Mouse (Mus musculus) gonadal fat pad, adult 2 months (tissue): ENCODE measurements around the gene Iqcn. TPM values are rescaled to one million over a fixed set of nuclear protein-coding genes. Genes with fewer than 3 reads are reported as not detected.

Experiments
- DNase-seq: peaks from one replicate; pipeline ENCODE4 v3.0.0-alpha.2; 2012; ENCODE audit warnings: low read depth
- polyA plus RNA-seq: library from polyadenylated mRNA; depleted of rRNA; stranded (reverse); fragments of >200 nt; gene quantifications from 2 replicates; pipeline ENCODE4 v1.2.3, GENCODE M21; 2012

The Iqcn gene
- polyA plus RNA-seq, 1 experiment: 0.55 TPM

DNA sequence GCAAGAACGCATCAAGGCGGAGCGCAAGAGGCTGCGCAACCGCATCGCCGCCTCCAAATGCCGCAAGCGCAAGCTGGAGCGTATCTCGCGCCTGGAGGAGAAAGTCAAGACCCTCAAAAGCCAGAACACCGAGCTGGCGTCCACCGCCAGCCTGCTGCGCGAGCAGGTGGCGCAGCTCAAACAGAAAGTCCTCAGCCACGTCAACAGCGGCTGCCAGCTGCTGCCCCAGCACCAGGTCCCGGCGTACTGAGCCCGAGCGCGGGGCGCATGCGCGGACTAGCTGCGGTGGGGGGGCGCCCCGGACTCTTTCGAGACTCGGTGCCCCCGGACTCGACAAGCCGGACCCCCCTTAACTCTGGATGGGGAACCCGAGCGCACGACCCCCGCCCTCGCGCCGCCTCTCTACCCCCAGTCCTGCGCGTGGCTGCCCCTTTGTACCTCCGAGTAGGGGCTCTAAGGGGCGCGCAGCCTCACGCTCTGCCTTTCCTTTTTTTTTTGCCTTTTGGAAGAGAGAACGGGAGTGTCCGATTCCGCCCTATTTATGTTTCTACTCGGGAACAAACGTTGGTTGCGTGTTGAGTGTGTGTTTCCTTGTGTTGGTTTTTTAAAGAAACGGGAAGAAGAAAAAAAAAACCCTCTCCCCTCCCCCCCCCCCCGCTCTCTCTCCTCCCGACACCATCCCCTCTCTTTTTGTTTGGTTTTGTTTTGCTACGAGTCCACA is 3.3 kb upstream of the Iqcn start:
- no peak for DNase-seq

DNA sequence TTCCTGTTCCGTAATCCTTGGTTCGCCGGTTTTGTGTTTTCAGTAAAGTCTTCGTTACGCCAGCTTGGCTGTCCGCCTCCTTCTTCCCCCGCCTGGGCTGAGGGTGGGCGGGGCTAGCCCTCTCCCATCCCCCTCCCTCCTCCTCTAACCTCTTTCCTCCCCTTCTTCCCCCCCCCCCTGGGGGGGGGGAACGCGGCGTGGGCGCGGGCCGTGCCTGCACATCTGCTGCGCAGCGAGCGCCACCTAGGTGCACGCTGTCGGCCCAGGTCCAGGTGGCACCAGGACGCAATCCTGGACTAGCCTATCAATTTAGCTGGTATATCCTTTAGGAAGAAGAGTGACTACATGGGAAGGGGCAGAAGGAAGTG is 2.7 kb upstream of the Iqcn start:
- no peak for DNase-seq

DNA sequence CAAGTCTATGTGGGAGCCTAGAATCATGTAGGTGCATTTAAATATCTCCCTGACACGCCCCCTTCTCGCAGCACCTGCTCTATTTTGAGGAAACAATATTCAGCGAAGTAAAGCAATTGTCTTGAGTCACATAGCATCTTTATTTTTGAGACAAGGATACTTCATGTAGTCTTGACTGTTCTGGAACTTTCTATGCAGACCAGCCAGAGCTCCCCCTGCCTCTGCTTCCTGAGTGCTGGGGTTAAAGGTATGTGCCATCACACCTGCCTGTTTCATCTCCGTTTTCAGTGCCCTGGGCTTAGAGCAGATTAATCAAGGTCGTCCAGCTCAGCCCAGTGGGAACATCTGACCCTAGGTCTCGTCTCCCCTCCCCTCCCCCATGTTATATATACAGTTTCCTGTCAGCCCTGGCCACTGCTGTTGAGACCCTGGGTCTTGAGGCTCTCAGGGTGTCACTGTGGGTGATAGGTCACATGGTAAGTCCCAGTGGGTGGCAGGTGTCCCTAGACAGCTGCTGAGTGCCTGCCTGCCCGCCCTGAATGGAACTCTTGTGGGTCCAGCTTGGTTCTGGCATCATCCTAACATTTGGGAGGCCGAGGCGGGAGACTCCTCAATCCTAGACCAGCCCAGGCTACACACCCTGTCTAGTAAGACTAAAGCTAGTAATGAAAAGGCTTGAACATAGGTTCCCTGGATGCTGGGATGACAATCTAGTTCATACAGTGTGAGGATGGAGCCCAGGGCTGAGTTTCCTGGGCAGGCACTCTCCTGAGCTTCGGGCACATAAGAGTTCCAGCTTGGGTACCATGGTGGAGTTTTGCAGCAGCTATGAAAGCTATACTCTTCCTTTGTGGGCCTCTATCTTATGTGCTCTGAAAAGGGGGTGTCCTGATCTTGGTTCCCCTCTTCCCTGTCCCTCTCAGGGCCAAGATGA is 1.9 kb upstream of the Iqcn start:
- no peak for DNase-seq

DNA sequence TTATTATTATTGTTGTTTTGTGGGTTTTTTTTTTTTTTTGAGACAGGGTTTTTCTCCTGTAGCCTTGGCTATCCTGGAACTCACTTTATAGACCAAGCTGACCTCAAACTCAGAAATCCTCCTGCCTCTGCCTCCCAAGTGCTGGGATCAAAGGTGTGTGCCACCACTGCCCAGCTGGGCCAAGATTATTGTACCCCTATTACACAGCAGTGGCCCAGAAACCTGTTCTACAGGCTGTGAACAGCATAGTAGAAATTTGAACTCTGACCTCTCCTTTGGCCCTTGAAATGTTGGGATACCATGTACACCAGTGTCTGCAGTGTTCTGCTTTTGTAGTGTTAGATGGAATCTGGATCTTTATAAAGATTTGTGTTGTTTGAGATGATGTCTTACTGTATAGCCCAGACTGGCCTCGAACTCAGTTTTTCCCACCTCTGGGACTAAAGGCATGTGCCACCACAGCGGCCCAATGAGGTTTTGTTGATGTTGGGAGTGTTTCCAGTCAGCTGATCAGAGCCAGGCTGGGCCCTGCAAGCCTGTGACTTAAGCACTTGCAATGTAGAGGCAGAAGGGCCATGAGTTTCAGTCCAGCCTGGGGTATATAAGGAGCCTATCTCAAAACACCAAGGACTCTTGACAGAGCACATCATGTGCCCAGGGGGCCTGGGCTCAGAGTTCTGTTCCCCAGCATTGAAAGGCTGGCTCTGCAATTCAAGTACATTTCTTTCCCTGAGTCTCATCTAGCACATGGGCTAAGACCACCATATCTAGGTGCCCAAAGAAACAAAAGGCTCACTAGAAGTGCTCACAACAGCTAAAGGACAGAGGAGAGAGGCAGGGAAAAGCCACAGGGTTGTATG is 1.0 kb upstream of the Iqcn start:
- DNase-seq: no peak

DNA sequence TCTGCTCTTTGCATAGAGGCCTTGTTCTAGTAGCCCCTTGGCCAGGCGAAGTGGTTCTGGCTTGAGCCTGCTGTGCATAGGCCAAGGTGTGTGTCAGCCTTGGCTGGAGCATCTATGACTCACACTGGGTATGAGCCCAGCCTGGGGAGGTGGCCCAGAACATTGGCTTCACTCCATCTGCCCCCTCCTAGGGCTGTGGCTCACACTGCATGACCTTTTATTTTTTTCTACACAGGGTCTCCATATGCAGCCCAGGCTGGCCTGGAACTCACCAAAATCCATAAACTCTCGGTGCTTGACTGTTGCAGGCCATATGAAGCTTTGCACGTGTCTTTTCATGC is 445 bp upstream of the Iqcn start:
- DNase-seq: no peak

DNA sequence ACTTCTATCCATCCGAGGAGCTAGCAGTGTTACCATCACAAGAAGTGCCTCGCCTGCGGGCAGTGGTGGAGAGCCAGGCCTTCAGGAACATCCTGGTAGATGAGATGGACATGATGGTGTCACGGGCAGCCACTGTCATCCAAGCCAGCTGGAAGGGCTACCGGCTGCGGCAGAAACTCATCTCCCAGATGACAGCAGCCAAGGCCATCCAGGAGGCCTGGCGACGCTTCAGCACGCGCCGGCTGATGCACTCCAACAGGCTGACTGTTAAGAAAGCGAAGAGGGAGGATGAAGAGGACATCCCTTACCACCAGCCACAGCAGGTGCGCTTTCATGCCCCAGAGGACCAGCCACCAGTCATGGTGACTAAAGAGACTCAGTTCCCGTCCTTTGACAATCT is 5.0 kb downstream of the Iqcn start:
- DNase-seq: no peak

DNA sequence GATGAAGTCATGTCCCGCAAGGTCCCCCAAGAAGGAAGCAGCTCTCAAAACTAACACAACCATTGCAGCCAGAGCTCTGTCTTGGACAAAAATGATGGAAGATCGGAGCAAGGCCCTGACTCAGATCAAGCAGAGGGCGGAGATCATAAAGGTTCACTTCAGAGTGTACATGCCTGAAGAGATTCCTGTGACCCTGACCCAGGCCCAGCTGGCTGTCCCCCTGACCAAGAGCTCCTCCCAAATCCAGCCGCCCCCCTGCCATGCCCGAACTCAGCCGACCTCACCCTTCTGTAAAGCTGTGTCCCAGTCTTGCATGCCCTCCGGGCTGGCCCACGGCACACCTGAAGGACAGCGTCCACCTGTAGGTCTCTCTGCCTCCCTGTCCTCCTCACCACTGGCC is 6.5 kb downstream of the Iqcn start:
- DNase-seq: no peak

DNA sequence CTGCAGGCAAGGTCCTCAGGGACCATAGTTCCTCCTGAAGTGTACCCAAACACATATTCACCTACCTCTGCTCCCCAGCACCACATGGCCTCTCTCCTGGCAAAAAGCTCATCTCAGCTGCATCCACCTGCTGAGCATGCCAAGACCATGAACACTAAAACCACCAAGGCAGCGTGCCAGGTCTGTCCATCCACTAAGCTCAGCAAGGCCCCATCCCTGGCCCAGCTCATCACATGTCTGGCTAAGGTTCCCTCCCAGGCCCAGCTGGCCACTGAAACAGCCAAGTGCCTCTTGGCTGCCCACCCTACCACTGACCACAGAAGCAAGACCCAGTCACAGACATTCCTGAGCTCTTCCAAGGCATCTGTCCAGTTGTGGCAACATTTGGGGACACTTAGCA is 7.0 kb downstream of the Iqcn start:
- DNase-seq: no peak

DNA sequence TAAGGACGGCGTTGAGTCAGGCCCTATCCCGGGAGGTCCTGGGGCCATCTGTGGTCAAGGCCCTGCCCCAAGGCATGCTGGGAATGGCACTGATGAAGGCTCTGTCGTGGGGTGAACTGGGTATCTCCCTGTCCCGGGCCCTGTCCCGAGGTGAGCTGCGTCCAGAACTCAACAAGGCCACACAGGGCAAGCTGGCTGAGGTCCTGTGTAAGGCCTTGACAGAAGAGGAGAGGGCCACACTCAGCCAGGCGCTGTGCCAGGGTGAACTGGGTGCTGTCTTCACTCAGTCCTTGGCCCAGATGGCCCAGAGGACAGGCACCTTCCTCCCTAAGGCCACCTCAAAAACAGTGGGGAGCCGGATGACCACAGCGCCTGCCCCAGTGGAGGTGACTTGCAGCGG is 7.8 kb downstream of the Iqcn start:
- no peak for DNase-seq

DNA sequence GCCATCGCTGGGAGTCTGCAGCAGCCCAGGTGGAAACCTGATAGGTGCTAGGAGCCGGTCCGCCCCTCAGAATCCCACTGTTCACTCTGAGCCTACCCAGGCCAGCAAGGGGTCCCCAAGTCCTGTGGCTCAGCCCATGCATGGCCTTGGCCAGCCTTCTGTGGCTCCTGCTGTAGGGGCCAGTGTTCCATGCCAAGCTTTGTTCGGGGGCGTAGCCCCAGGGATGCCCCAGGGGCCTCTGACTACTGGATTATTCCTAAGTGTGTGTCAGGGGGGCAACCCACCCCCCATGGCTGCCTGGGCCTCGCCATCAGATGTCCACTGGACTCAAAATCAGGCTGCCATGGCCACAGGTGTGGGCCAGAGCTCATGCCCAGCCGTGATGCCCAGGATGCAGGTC is 10.7 kb downstream of the Iqcn start:
- DNase-seq: no peak

DNA sequence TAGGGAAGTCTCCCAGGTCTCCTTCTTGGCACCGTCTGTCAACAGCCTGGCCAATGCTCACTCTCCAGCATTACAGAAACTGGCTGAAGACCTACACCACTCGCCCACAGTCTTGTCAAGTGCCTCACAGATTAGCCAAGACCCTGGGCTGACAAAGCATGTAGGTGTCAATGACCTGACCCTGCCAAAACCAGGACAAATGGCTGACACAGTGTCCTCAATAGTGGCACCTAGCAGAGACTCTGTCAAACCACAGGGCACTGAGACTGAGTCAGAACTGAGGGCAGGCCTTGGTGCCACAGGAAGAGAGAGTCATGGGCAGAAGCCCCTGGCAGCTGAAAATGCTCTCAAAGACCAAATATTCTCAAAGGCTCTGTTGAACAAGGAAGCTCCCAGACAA is 11.8 kb downstream of the Iqcn start:
- no peak for DNase-seq

DNA sequence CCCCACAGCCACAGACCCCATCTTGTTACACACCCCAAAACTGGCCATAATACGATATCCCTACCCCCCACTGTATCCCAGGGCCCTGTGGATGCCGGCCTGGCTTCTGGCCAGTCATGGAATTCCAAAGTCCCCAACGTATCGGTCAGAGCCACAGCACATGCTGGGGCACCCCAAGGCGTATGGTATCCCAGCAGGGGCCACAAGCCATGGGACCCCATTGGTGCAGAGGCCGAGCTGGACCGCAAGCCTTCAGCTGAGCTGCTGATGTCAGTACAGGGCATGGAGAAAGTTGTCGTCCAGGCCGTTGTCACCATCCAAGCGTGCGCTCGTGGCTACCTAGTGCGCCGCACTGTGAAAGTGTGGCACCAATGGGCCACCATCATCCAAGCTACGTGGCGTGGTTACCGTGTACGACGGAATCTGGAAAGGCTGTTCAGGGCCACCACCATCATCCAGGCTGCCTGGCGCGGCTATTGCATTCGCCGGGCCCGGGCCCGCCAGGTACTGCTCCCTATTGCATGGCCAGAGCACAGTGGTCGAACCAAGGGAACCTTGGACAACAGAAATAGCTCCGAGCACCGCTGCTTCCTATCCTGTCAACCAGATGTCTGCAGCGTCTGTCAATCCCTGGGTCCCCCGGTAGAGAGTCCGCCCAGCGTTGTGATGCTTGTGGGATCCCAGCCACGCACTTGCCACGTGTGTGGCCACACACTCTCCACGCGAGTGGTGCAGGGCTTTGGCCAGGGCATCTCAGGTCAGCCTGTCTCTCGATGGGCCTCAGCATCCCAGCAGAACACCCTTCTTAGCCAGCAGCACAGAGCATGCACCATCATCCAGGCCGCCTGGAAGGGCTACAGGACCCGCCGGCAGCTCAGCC is 13.5 kb downstream of the Iqcn start:
- no peak for DNase-seq

DNA sequence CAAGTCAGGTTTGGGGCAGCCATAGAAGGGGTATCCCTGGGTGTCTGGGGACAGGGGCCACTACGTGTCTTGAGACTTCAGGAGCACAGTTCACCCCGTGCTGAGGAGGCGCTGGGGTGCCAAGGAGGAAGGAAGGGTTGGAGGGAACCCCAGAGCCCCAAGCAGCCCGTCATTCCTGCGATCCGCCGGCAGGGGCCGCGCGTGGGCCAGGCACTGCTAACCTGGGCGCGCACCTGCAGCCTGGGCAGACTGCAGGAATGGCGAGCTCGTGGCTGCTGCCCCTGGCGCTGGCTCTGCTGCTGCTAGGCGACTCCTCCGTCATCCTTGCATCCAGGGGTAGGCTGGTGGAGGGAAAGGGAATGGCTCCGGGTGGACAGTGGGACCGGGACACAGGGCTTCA is 15.0 kb downstream of the Iqcn start, which contains the start of gene Gm3336:
TSS of gene Gm3336 (plus strand) at position 247 of the 400 bp plus-strand sequence.
- DNase-seq: no peak

DNA sequence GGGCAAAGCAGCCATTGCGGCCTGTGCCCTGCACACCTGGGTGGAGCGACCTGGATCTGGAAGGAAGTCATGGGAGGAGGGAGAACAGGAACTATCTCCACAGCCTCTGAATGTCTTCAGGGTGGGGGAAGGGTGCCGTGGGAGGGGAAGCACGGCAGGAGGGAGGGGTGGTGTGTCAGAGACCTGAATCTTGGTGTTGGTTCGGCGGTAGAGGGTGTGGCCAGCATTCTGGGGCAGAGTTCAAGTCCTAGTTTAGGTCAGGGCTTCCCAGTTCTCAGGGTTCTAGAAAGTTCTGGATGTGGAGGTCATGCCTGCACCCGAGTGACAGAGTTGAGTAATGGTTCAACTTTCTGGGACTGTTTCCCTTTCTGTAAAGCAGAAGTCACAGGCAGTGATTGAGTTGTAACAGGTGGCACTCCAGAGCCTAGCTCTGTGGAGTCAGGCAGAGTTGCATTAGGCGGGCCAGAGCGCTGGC is 16.6 kb downstream of the Iqcn start:
- DNase-seq: no peak

DNA sequence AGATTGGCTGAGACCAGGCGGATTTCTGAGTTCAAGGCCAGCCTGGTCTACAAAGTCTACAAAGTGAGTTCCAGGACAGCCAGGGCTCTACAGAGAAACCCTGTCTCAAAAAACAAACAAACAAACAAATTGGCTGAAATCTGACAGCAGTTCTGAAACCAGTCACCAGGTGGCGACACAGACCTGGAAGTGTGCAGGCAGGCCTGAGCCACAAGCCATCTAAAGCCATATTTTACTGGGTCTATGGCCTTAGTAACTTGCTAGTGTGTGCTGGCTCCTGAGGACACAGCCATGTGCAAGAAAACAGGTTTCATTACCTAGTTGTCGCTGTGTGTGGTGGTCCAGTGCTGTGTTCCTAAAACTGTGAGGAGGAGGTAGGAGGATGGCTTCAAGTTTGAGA is 17.5 kb downstream of the Iqcn start:
- no peak for DNase-seq

DNA sequence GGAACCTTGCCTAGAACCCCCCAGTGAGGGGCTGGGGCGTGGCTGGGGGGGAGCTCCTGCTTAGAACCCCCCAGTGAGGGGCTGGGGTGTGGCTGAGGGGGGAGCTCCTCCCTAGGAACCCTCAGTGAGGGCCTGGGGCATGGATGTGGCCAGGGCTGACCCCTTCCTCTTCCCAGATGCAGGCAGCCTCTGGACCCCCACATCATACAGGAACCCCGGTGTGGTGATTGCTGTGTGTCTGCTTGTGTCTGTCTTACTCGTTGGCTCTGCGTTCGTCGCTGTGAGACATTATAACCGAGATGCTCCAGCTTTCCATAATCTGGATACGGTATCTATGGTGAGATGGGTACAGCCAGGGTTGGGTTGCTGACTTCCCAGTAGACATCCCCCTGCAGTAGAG is 18.3 kb downstream of the Iqcn start:
- DNase-seq: no peak

DNA sequence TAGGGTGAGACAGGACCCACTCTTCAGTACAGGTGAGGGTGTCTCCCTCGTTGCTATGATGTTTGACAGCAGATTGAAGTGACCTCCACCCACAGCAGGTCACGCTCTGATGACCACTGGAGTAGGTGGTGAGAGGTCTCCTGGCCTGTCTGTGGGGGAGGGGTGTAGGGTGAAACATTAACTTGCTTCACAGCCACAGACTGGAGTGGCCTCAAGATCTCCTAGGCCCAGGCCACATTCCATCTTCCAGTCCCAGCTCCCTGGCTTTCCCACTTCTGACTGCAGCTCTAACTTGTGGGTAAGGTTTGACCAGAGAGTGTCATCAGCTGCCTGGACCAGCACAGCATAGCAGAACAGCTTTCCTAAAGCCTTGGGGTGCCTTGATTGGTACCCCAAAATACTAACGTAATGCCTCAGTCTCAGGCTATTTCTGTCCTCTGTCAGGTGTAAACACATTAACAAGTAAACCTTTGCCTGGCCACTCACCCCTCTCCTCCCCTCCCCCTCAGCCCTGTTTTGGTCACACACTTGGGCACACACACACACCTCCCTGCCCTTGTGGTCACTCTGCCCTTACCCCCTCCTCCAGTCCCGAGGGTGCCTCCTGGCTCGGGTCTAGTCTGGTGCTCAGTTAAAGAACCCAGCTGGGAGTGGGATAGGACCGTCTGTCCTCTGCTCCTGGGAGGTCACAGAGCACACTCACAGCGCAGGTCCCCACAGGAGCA is 20.4 kb downstream of the Iqcn start, which contains the start of gene Pde4c:
TSS of gene Pde4c (plus strand) at position 235 of the 725 bp plus-strand sequence.
- DNase-seq: no peak

DNA sequence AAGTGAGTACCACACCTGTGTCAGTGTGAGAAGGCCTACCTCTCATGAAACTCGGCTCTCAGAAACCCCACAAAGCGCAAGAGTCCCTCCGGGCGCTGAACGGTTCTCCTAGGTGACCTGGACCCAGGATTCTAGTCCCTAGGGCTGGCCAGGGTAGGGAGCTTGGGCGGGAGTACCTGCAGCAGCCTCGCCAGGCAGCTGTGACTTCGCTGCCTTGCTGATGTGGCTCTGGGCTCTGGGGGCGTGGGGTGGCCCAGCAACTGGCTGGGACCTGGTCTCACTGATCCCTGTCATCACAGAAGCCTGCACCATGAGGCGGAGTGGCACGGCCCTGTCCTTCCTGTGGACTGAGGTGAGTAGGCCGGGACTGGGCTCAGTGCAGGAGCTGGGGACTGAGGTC is 21.0 kb downstream of the Iqcn start:
- DNase-seq: no peak

DNA sequence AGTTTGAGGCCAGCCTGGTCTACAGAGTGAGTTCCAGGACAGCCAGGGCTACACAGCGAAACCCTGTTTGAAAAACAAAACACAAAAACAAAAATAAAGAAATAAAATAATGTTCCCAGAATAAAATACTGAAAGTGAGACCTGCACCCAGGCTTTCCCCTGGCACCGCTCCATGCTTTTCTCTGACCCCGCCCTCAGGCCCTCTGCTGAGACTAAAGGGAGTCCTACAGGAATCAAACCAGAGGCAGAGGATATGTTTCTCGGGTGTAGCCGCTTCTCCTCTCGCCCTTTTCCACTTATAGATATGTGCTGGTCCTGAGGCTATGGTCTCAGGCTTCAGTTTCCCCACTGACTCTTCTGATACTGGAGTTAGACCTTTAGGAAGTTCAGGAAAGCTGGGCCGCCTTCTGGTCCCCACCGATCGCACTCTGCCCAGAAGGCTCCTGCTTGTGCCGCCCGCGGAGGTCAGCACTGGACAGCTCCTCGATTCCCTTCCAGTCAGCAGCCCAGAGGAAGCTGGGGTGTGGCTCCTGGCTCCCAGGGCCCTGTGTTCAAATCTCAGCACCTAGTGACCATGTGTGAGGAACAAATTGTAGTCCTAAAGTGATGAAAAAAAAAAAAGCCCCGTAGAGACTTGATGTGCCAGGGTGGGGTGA is 22.7 kb downstream of the Iqcn start:
- DNase-seq: no peak

DNA sequence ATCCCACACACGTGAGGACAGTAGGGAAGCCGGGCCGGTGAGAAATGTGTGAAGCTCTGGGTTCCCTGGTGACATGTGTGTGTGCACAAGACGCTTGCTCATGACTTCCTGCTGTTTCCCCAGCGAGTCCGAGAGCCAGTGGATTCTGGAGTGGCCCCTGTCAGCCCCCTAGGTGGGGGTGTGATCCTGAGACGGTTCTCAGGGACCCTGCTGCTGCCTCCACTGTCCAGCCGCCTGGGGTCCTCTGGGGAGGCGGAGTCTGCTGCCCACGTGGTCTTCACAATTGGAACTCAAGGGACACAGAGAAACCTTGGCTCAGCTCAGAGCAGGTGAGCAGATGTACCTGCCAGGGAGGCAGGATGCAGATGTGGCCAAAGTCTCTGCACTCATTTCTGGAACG is 23.5 kb downstream of the Iqcn start:
- no peak for DNase-seq
